Comparison of ENCODE assay signal across 8 mouse cellular contexts in the genomic region with DNA sequence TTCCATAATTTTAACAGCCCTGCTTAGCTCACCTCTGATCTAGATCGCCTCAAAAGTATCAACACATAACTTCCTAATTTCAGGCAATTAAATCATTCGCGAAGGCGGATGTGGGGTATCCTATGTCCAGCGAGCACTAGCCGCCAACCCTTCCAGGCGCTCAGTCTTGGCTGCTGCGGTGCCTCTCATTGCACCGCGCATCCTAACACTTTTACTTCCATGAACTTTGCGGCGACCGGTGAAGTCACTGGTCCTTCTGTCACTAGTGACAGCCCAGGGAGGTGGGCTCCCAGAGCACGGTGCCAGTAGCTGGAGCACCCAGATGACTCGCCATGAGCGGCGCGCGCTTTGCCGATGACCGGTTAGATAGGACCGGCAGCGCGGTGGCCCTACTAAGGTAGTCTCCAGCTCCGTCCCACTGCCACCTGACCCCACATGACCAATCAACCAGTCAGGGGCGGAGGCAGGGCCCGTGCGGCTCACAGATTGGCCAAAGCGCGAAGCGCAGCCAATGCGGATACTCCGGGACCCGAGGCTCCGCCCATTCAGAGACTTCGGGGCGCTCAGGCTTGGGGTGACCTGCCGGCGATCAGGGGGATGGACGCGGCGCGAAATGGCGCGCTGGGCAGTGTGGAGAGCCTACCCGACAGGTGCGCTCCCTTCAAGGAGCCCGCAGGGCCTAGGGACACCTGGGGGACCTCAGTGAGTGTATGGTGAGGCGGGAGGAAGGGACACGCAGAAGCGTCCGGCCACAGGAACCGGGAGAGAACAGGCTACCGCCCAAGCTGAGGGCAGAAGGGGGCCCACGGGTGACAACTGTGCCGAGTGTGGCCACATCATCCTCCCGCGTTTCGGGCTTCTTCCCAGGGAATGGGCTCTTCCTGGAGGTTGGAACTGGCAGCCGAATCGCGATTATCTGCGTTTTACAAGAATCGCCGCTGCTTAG. TPM values are rescaled to one million over a fixed set of nuclear protein-coding genes. Genes with fewer than 3 reads are reported as not detected.
A peak's percentile ranks its signal among the peaks of the same experiment; 100 is the strongest.
DNase-seq lines count a peak whose midpoint lies in the region; ATAC-seq lines count a peak whose summit lies in the region.

Scly (plus strand) TSS at position 540 of the 946 bp plus-strand sequence.

- H3K4me2 ChIP-seq in heart, embryonic 13.5 days = peak within 1 kb of the TSS; percentile 80
- peak within 1 kb of the TSS; percentile 72 for H3K4me2 ChIP-seq in liver, embryonic 12.5 days
- H3K4me2 ChIP-seq in stomach, embryonic 15.5 days = peak within 1 kb of the TSS; percentile 71

- H3K27me3 ChIP-seq in heart, embryonic 13.5 days (replicated peaks) = no peaks in the 10 kb centered on the region
- no peaks in the 10 kb centered on the region for H3K27me3 ChIP-seq in liver, embryonic 12.5 days (replicated peaks)
- H3K27me3 ChIP-seq in stomach, embryonic 15.5 days (replicated peaks) = no peaks in the 10 kb centered on the region

- peak; percentile 99 for ATAC-seq in heart, embryonic 13.5 days (ENCODE audit: extremely low read depth, insufficient number of reproducible peaks, low FRiP score, low TSS enrichment)
- ATAC-seq in liver, embryonic 12.5 days = peak; percentile 100
- peak; percentile 99 for ATAC-seq in stomach, embryonic 15.5 days (ENCODE audit: insufficient read depth, low FRiP score, low read depth)

- H3K9me3 ChIP-seq in heart, embryonic 13.5 days = no peaks in the 10 kb centered on the region
- no peaks in the 10 kb centered on the region for H3K9me3 ChIP-seq in liver, embryonic 12.5 days (replicated peaks)
- no peaks in the 10 kb centered on the region for H3K9me3 ChIP-seq in stomach, embryonic 15.5 days

- peak; percentile 93 for DNase-seq in CD4-positive helper T cell, adult 2 months (ENCODE audit: low read depth, low spot score)
- peak; percentile 34 for DNase-seq in fat pad, adult 2 months (ENCODE audit: extremely low read depth, low read depth, low spot score)
- DNase-seq in kidney, postnatal 10 days = peak; percentile 96
- DNase-seq in natural killer cell, adult 2 months (ENCODE audit: low spot score in 2 of 2) = peak; percentile 92 to 94

- H3K9ac ChIP-seq in heart, embryonic 13.5 days = peak within 1 kb of the TSS; percentile 90
- peak within 1 kb of the TSS; percentile 86 for H3K9ac ChIP-seq in liver, embryonic 12.5 days
- H3K9ac ChIP-seq in stomach, embryonic 15.5 days = peak within 1 kb of the TSS; percentile 75

- peaks cover 24% of the 10 kb centered on the region for H3K36me3 ChIP-seq in heart, embryonic 13.5 days
- peaks cover 36% of the 10 kb centered on the region for H3K36me3 ChIP-seq in liver, embryonic 12.5 days
- H3K36me3 ChIP-seq in stomach, embryonic 15.5 days = no peaks in the 10 kb centered on the region; the same call in 1 of the 2 replicates

- WGBS in heart, embryonic 13.5 days = 1% methylated on average over 63 of the region's 65 CpGs
- 1% methylated on average over 64 of the region's 65 CpGs for WGBS in liver, embryonic 12.5 days (ENCODE audit: insufficient replicate concordance)
- WGBS in stomach, embryonic 15.5 days = under 1% methylated on average over 59 of the region's 65 CpGs

- peak within 1 kb of the TSS; percentile 72 for H3K27ac ChIP-seq in brown adipose tissue, adult 24 weeks (replicated peaks; ENCODE audit: low read depth, low read length)
- H3K27ac ChIP-seq in heart, embryonic 13.5 days (replicated peaks) = no peak within 1 kb of the TSS
- H3K27ac ChIP-seq in liver, embryonic 12.5 days = peak within 1 kb of the TSS; percentile 69
- H3K27ac ChIP-seq in stomach, embryonic 15.5 days = 0 out of 2 replicates have a peak within 1 kb of the TSS, but pooled peaks have one; percentile 19

- H3K4me1 ChIP-seq in brown adipose tissue, adult 24 weeks (ENCODE audit: control insufficient read depth, insufficient read depth, insufficient read length, low read length) = peaks cover 5% of the 10 kb centered on the region; the same call in 1 of the 2 replicates
- H3K4me1 ChIP-seq in heart, embryonic 13.5 days = peaks cover 18% of the 10 kb centered on the region
- peaks cover 45% of the 10 kb centered on the region for H3K4me1 ChIP-seq in liver, embryonic 12.5 days
- H3K4me1 ChIP-seq in stomach, embryonic 15.5 days = peaks cover 12% of the 10 kb centered on the region; the same call in 1 of the 2 replicates

- peak within 1 kb of the TSS; percentile 95 for H3K4me3 ChIP-seq in brown adipose tissue, adult 24 weeks (ENCODE audit: insufficient read depth, low read depth, low read length)
- peak within 1 kb of the TSS; percentile 91 for H3K4me3 ChIP-seq in heart, embryonic 13.5 days
- peak within 1 kb of the TSS; percentile 84 for H3K4me3 ChIP-seq in liver, embryonic 12.5 days
- peak within 1 kb of the TSS; percentile 87 for H3K4me3 ChIP-seq in stomach, embryonic 15.5 days (replicated peaks)

RNA-seq across cellular contexts. Expression of gene Scly, which starts in this region (rescaled TPM):
- 9.1 and 10.6 TPM in 2 replicates for polyA plus RNA-seq in brown adipose tissue, adult 24 weeks (2012; ENCODE audit: insufficient read depth, insufficient read length, missing spikeins)
- 12.6 and 15.9 TPM in 2 replicates for polyA plus RNA-seq in heart, embryonic 13.5 days (2015; fragmentation: Nextera tagmentation; extraction: Ambion mirVana)
- 28.8 and 30.0 TPM in 2 replicates for polyA plus RNA-seq in liver, embryonic 12.5 days (2016; fragmentation: Nextera tagmentation; extraction: Ambion mirVana)
- 18.3 and 19.8 TPM in 2 replicates for polyA plus RNA-seq in stomach, embryonic 15.5 days (2015; fragmentation: Nextera tagmentation; extraction: Ambion mirVana)

Comparison
In these comparisons a context has a peak if more than half of its experiments do, and no peak if none do; other contexts are left out.
1. DNase-seq: peak in every context shown above with its lines; median percentile 96 in kidney, postnatal 10 days; 93 in CD4-positive helper T cell, adult 2 months; 93 in natural killer cell, adult 2 months; 34 in fat pad, adult 2 months.